Mouse (Mus musculus) E14TG2a.4 (cell line): ENCODE measurements around the gene Efcab11.

Experiments
- CTCF ChIP-seq: conservative IDR thresholded peaks from 2 replicates; pipeline ENCODE4 v1.5.1; 2014; ENCODE audit warnings: low read length
- NANOG ChIP-seq: IDR thresholded peaks from 2 replicates; pipeline ENCODE4 v1.6.1; 2014; ENCODE audit warnings: borderline replicate concordance, low read length, mixed read lengths
- POU5F1 ChIP-seq: IDR thresholded peaks from 2 replicates; pipeline ENCODE4 v1.6.1; 2014; ENCODE audit warnings: low read length, borderline replicate concordance

DNA sequence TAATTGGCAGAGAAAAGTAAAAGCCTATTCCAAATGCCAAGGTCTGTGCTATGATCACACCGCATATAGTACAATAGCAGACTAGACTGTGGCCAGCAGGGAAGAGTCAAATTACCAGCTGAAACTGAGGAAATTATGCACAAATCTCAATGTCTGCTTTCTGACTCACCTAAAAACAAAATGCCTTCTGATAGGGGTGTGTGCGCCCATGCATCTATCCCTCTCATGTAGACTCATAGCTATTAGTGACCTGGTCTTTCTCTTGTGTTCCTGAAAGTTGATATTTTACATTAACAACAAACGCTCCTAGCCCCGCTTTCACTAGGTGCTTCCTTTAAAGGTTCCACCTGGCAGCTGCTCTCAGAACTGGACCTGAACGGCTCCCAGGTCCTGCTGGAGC is 102.5 kb downstream of the Efcab11 start:
- TF ChIP-seq CTCF (no peak), NANOG (no peak), POU5F1 (no peak)
